Mouse (Mus musculus) myocyte (in vitro differentiated cells): ENCODE data around the gene Adamts15. TPM values are rescaled to one million over a fixed set of nuclear protein-coding genes. Genes with fewer than 3 reads are reported as not detected.
A peak's percentile ranks its signal among the peaks of the same experiment; 100 is the strongest.

ENCODE experiments used
- H3K27me3 ChIP-seq: one replicate; pipeline ENCODE4 v1.6.1; 2011; ENCODE audit not compliant: control insufficient read depth, insufficient read depth, insufficient read length
- H3K36me3 ChIP-seq: one replicate; pipeline ENCODE4 v1.6.1; 2011; ENCODE audit not compliant: control insufficient read depth, insufficient read depth
- H3K4me2 ChIP-seq: one replicate; pipeline ENCODE4 v1.6.1; 2011; ENCODE audit warnings: low read depth, control low read depth
- H3K4me3 ChIP-seq: one replicate; pipeline ENCODE4 v1.5.1; 2011; ENCODE audit warnings: mild to moderate bottlenecking, control low read depth, moderate library complexity
- H3K79me2 ChIP-seq: one replicate; pipeline ENCODE4 v1.6.1; 2011; ENCODE audit not compliant: control insufficient read depth, insufficient read depth
- H3ac ChIP-seq: one replicate; pipeline ENCODE4 v1.6.1; 2011; ENCODE audit not compliant: control insufficient read depth, insufficient read length
- CEBPB ChIP-seq: IDR thresholded peaks from 2 replicates; pipeline ENCODE4 v1.6.1; 2011; ENCODE audit warnings: mild to moderate bottlenecking, moderate library complexity; ENCODE audit not compliant: poor library complexity, insufficient read depth, severe bottlenecking
- E2F4 ChIP-seq: IDR thresholded peaks from one replicate; pipeline ENCODE4 v1.6.1; 2011; ENCODE audit warnings: mild to moderate bottlenecking, control low read depth, moderate library complexity; ENCODE audit not compliant: insufficient read depth
- MAX ChIP-seq: IDR thresholded peaks from one replicate; pipeline ENCODE4 v1.6.1; 2011; ENCODE audit warnings: low read depth, mild to moderate bottlenecking, control low read depth
- MYOD1 ChIP-seq, 3 experiments: IDR thresholded peaks; one replicate each; pipeline ENCODE4 v1.6.1; 2011; ENCODE audit warnings: control low read depth in 2 of 3, low read depth in 2 of 3, mild to moderate bottlenecking in 2 of 3, moderate library complexity in 1 of 3; ENCODE audit not compliant: insufficient read length in 2 of 3, control insufficient read depth in 1 of 3
- MYOG ChIP-seq, 3 experiments: IDR thresholded peaks; one replicate each; pipeline ENCODE4 v1.6.1; 2011; ENCODE audit warnings: control low read depth in 2 of 3, low read depth in 2 of 3, mild to moderate bottlenecking in 2 of 3; ENCODE audit not compliant: insufficient read length in 2 of 3, control insufficient read depth in 1 of 3, insufficient read depth in 1 of 3
- POLR2A ChIP-seq: IDR thresholded peaks from one replicate; pipeline ENCODE4 v1.6.1; 2011; ENCODE audit warnings: low read depth, mild to moderate bottlenecking, control low read depth, moderate library complexity; ENCODE audit not compliant: insufficient read length
- POLR2AphosphoS2 ChIP-seq: IDR thresholded peaks from one replicate; pipeline ENCODE4 v1.6.1; 2011; ENCODE audit warnings: low read depth, control low read depth; ENCODE audit not compliant: insufficient read length
- REST ChIP-seq: IDR thresholded peaks from one replicate; pipeline ENCODE4 v1.6.1; 2011; ENCODE audit warnings: mild to moderate bottlenecking, control low read depth, moderate library complexity; ENCODE audit not compliant: insufficient read depth, insufficient read length
- SRF ChIP-seq: IDR thresholded peaks from one replicate; pipeline ENCODE4 v1.6.1; 2011; ENCODE audit warnings: low read depth; ENCODE audit not compliant: control insufficient read depth, insufficient read length
- TCF12 ChIP-seq: IDR thresholded peaks from one replicate; pipeline ENCODE4 v1.6.1; 2011; ENCODE audit warnings: mild to moderate bottlenecking, control low read depth; ENCODE audit not compliant: poor library complexity, insufficient read depth, severe bottlenecking
- TCF3 ChIP-seq: IDR thresholded peaks from one replicate; pipeline ENCODE4 v1.6.1; 2011; ENCODE audit warnings: low read depth, control low read depth; ENCODE audit not compliant: insufficient read length
- USF1 ChIP-seq: IDR thresholded peaks from one replicate; pipeline ENCODE4 v1.6.1; 2011; ENCODE audit warnings: low read depth, mild to moderate bottlenecking, control low read depth, moderate library complexity
- polyA plus RNA-seq: library from polyadenylated mRNA; unstranded; fragments of >200 nt; fragmentation: generic; extraction: Trizol; gene quantifications from one replicate; pipeline ENCODE4 v1.2.1, GENCODE M21; 2012; ENCODE audit warnings: missing spikeins

The Adamts15 gene
- polyA plus RNA-seq, 1 experiment, result not detected

DNA sequence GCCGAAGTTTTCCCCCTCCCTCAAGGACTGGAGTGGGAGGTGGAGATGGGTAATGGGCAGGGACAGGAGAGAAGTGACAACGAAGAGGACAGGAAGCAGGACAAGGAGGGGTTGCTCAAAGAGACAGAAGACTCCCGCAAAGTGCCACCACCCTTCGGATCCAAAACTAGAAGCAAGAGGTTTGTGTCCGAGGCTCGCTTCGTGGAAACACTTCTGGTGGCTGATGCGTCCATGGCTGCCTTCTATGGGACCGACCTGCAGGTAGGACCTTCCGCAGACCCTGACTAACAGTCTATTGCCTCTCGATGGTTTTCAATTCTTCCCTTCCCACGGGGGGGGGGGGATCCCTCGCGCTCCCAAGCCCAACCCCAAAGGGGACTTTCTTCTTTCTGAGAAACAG, 21.1 kb upstream of the Adamts15 start:
- no peak overlapping the region for H3K4me2 ChIP-seq
- TF ChIP-seq TCF12 (no peak), CEBPB (no peak), E2F4 (no peak), TCF3 (no peak), MYOG (IDR thresholded peaks at IDR 0.05; ENCODE audit: control insufficient read depth in 1 of 3, insufficient read depth in 1 of 3, insufficient read length in 2 of 3, low read depth in 2 of 3) (no peak), POLR2AphosphoS2 (no peak), POLR2A (no peak), USF1 (no peak), MYOD1 (IDR thresholded peaks at IDR 0.05; ENCODE audit: control insufficient read depth in 1 of 3, insufficient read length in 2 of 3, low read depth in 2 of 3) (no peak), REST (no peak), MAX (no peak), SRF (no peak)
- peak overlapping the region; percentile 25 for H3ac ChIP-seq
- peaks cover 46% of the 10 kb centered on the region for H3K27me3 ChIP-seq
- H3K4me3 ChIP-seq, result no peak overlapping the region
- no peaks in the 10 kb centered on the region for H3K79me2 ChIP-seq
- H3K36me3 ChIP-seq, result no peaks in the 10 kb centered on the region

DNA sequence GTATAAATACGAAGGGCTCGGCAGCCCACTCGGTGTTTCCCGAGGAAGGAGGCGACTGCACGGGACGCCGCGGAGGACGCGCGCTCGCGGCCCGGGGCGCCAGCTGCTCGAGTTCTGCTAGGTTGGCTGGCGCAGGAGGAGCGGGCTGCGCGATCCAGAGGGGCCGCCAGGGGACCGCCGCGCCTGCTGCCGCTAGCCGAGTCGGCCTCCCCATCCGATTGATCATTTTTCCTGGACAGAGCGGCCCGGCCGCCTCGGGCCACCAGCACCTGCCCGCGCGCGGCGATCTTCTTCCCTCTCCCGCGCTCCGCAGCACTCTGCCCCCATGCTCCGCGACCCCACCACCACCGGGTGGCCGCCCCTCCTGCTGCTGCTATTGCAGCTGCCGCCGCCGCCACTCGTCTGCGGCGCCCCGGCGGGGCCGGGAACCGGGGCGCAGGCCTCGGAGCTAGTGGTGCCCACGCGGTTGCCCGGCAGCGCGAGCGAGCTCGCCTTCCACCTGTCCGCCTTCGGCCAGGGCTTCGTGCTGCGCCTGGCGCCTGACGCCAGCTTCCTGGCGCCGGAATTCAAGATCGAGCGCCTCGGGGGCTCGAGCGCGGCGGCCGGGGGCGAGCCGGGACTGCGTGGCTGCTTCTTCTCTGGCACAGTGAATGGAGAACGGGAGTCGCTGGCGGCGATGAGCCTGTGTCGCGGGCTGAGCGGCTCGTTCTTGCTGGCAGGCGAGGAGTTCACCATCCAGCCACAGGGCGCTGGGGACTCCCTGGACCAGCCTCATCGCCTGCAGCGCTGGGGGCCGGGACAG, 20.5 kb upstream of the Adamts15 start, which contains the start of gene Adamts8:
TSS of gene Adamts8 (plus strand) at position 51 of the 802 bp plus-strand sequence.
- no peak within 1 kb of the TSS for H3K4me3 ChIP-seq
- no peaks in the 10 kb centered on the region for H3K36me3 ChIP-seq
- H3K27me3 ChIP-seq, result peaks cover 46% of the 10 kb centered on the region
- TF ChIP-seq MYOD1 (IDR thresholded peaks at IDR 0.05; ENCODE audit: control insufficient read depth in 1 of 3, insufficient read length in 2 of 3, low read depth in 2 of 3) (no peak), MYOG (IDR thresholded peaks at IDR 0.05; ENCODE audit: control insufficient read depth in 1 of 3, insufficient read depth in 1 of 3, insufficient read length in 2 of 3, low read depth in 2 of 3) (no peak), MAX (no peak), E2F4 (no peak), TCF12 (no peak), REST (no peak), POLR2AphosphoS2 (no peak), SRF (no peak), CEBPB (no peak), USF1 (no peak), POLR2A (no peak)
- H3ac ChIP-seq, result peak within 1 kb of the TSS; percentile 25
- H3K4me2 ChIP-seq, result no peak within 1 kb of the TSS
- no peaks in the 10 kb centered on the region for H3K79me2 ChIP-seq

DNA sequence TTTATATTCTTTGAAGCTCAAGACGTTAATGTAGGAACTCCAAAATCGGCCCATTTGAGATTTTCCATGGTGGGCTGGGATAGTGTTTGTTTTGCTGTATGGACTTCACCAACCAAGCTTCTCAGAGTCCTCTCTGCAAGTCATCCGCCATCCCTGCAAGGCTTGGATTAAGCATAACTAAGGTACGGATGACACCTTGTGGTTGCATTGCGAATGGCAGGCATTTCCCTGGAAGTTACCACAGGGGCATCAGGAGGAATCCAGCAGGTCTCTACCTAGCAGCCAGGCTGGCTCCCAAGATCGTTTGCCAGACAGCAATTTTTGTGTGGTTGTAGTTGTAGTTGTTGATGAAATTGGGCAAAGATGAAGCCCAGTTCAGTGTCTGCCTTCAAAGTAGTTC, 18.1 kb upstream of the Adamts15 start:
- H3ac ChIP-seq, result no peak overlapping the region
- peaks cover 49% of the 10 kb centered on the region for H3K27me3 ChIP-seq
- TF ChIP-seq SRF, result no peak
- TF ChIP-seq MYOD1 (IDR thresholded peaks at IDR 0.05; ENCODE audit: control insufficient read depth in 1 of 3, insufficient read length in 2 of 3, low read depth in 2 of 3), result no peak
- TF ChIP-seq USF1, result no peak
- no peak for TF ChIP-seq POLR2A
- no peak for TF ChIP-seq MAX
- TF ChIP-seq TCF3, result no peak
- TF ChIP-seq TCF12, result no peak
- no peak for TF ChIP-seq E2F4
- no peak for TF ChIP-seq CEBPB
- TF ChIP-seq MYOG (IDR thresholded peaks at IDR 0.05; ENCODE audit: control insufficient read depth in 1 of 3, insufficient read depth in 1 of 3, insufficient read length in 2 of 3, low read depth in 2 of 3), result no peak
- no peak for TF ChIP-seq REST
- no peak for TF ChIP-seq POLR2AphosphoS2

DNA sequence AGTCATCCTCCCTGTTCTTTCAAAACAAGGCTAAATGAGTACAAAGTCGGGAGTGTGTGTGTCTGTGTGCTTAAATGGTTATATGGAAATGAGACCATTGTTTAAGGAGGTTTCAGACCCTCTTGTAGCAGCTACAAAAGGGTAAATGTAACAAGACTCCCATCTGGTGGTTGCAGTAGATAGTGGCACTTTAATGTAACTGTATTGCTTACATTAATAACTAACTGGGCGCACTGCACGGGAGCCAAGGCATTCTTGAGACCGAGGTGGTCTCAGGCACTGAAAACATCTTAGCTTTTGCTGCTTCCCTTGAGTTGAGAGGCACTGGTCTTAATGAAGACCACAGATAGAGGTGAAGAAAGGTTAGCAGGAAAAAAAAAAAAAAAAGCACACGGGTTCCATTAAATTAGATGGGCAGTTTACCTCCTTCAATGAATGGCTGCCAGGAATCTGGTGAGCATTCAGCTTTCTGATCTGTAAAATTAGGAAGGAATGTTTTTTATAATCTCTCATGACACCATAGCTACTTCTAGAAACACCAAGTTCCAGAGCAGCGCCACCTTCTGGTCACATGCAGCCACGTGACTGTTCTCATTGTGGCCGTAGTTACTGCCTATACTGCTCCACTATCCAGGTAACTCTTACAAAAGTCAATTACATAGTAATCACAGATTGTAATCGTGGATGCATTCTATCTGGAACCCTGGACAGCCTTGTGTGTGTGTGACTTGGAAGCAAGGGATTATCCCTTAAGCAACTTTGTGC, 14.6 kb upstream of the Adamts15 start:
- no peaks in the 10 kb centered on the region for H3K79me2 ChIP-seq
- no peaks in the 10 kb centered on the region for H3K36me3 ChIP-seq
- H3K4me2 ChIP-seq, result no peak overlapping the region
- H3K27me3 ChIP-seq, result peaks cover 31% of the 10 kb centered on the region
- TF ChIP-seq USF1 (peak; percentile 77), TCF12 (no peak)
- no peak overlapping the region for H3K4me3 ChIP-seq
- no peak overlapping the region for H3ac ChIP-seq

More for the DNA sequence above, 18.1 kb upstream of the Adamts15 start:
- Histone ChIP-seq H3K4me2 (no peak overlapping the region), H3K4me3 (no peak overlapping the region), H3K79me2 (no peaks in the 10 kb centered on the region), H3K36me3 (no peaks in the 10 kb centered on the region)
